Mouse (Mus musculus): ENCODE results near the gene Pogk.

The Pogk gene

GRCm38 (mm10) chr1:166409701-166410220 lies at the start of gene Pogk:
Pogk (minus strand) TSS chr1:166409863.
- peak; percentile 53 for DNase-seq (ENCODE audit: low read depth, low spot score)

- no peak for DNase-seq (ENCODE audit: low read depth, low spot score)
Observed at GRCm38 (mm10) chr1:166441992-166442391, 32.3 kb upstream of the Pogk start.

GRCm38 (mm10) chr1:166439426-166439825 lies 29.8 kb upstream of the Pogk start:
- DNase-seq (ENCODE audit: low read depth, low spot score) = no peak

GRCm38 (mm10) chr1:166429809-166430431 lies 20.3 kb upstream of the Pogk start:
- no peak for DNase-seq (ENCODE audit: low read depth, low spot score)

- DNase-seq (ENCODE audit: low read depth, low spot score) = no peak
Observed at GRCm38 (mm10) chr1:166429053-166429452, 19.4 kb upstream of the Pogk start.

- no peak for DNase-seq (ENCODE audit: low read depth, low spot score)
Observed at GRCm38 (mm10) chr1:166412266-166412665, 2.6 kb upstream of the Pogk start.

- DNase-seq (ENCODE audit: low read depth, low spot score) = no peak
Observed at GRCm38 (mm10) chr1:166411541-166411940, 1.9 kb upstream of the Pogk start.

- DNase-seq (ENCODE audit: low read depth, low spot score) = peak; percentile 30
Observed at GRCm38 (mm10) chr1:166409177-166409700, 424 bp downstream of the Pogk start.

GRCm38 (mm10) chr1:166403846-166404245 lies 5.8 kb downstream of the Pogk start:
- no peak for DNase-seq (ENCODE audit: low read depth, low spot score)

- no peak for DNase-seq (ENCODE audit: low read depth, low spot score)
Observed at GRCm38 (mm10) chr1:166402003-166402402, 7.7 kb downstream of the Pogk start.

GRCm38 (mm10) chr1:166401455-166401854 lies 8.2 kb downstream of the Pogk start:
- DNase-seq (ENCODE audit: low read depth, low spot score) = no peak

- DNase-seq (ENCODE audit: low read depth, low spot score) = no peak
Observed at GRCm38 (mm10) chr1:166396381-166396780, 13.3 kb downstream of the Pogk start.

- no peak for DNase-seq (ENCODE audit: low read depth, low spot score)
Observed at GRCm38 (mm10) chr1:166395661-166396060, 14.0 kb downstream of the Pogk start.

- DNase-seq (ENCODE audit: low read depth, low spot score) = no peak
Observed at GRCm38 (mm10) chr1:166394770-166395169, 14.9 kb downstream of the Pogk start.

GRCm38 (mm10) chr1:166391671-166392070 lies 18.0 kb downstream of the Pogk start:
- DNase-seq (ENCODE audit: low read depth, low spot score) = no peak

- no peak for DNase-seq (ENCODE audit: low read depth, low spot score)
Observed at GRCm38 (mm10) chr1:166389406-166390125, 20.1 kb downstream of the Pogk start.

- DNase-seq (ENCODE audit: low read depth, low spot score) = no peak
Observed at GRCm38 (mm10) chr1:166388511-166388910, 21.2 kb downstream of the Pogk start.

GRCm38 (mm10) chr1:166385431-166385830 lies 24.2 kb downstream of the Pogk start:
- DNase-seq (ENCODE audit: low read depth, low spot score) = no peak

GRCm38 (mm10) chr1:166384614-166385013 lies 25.0 kb downstream of the Pogk start:
- no peak for DNase-seq (ENCODE audit: low read depth, low spot score)

- no peak for DNase-seq (ENCODE audit: low read depth, low spot score)
Observed at GRCm38 (mm10) chr1:166382626-166383025, 27.0 kb downstream of the Pogk start.

- no peak for DNase-seq (ENCODE audit: low read depth, low spot score)
Observed at GRCm38 (mm10) chr1:166381821-166382220, 27.8 kb downstream of the Pogk start.

GRCm38 (mm10) chr1:166381336-166381735 lies 28.3 kb downstream of the Pogk start:
- DNase-seq (ENCODE audit: low read depth, low spot score) = no peak
